Mouse (Mus musculus) cortical plate, adult 2 months (tissue): ENCODE measurements around the gene Cdk18.

Source experiments
- CTCF ChIP-seq: fragments of 200-500 bp; IDR thresholded peaks from 2 replicates; pipeline ENCODE4 v1.5.1; 2011; ENCODE audit warnings: mild to moderate bottlenecking, control low read depth, low read length; ENCODE audit not compliant: insufficient read depth; ENCODE audit errors: extremely low read depth
- POLR2A ChIP-seq: fragments of 200-500 bp; IDR thresholded peaks from 2 replicates; pipeline ENCODE4 v1.6.1; 2011; ENCODE audit warnings: mild to moderate bottlenecking, low read length, control low read depth; ENCODE audit not compliant: insufficient read depth; ENCODE audit errors: extremely low read depth

DNA sequence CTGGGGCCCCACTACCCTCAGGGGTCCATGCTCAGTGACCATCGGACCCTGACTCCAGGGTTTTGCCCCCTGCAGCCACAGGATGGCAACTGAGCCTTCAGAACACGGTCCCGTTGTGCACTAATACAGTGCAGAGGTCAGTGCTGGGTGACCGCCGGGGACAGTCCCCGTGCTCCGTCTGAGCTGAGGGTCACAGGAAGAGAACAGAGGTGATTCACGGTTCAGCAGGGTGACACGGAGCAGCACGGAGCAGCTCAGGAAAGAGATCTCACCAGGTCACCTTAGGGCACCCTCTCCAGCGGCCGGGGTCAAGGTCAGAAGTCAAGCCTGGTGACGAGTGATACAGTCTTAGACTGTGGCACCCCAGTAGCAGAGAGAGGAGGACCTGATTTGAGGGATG lies 2.3 kb upstream of the Cdk18 start:
- TF ChIP-seq CTCF (no peak), POLR2A (no peak)
